Mouse (Mus musculus) hindbrain, embryonic 16.5 days (tissue): ENCODE data around the gene Gm21970. TPM values are rescaled to one million over a fixed set of nuclear protein-coding genes. Genes with fewer than 3 reads are reported as not detected.

Experiments used
- ATAC-seq: fragments of 200-750 bp; cut with Nextera tagmentation; 2 replicates; pipeline ENCODE4 v1.8.0; 2017; ENCODE audit warnings: moderate TSS enrichment, moderate library complexity
- H3K27ac ChIP-seq: fragments of 300-500 bp; sonication (generic); 2 replicates; pipeline ENCODE4 v1.5.1; 2014; ENCODE audit warnings: low read depth, mild to moderate bottlenecking, control low read depth, low read length, moderate library complexity
- H3K27me3 ChIP-seq: fragments of 300-500 bp; sonication (generic); replicated peaks from 2 replicates; pipeline ENCODE4 v1.6.1; 2014; ENCODE audit warnings: low read length; ENCODE audit not compliant: control insufficient read depth, insufficient read depth
- H3K36me3 ChIP-seq: fragments of 300-500 bp; sonication (generic); 2 replicates; pipeline ENCODE4 v1.6.1; 2014; ENCODE audit warnings: mild to moderate bottlenecking, low read length, moderate library complexity, mixed read lengths; ENCODE audit not compliant: control insufficient read depth, insufficient read depth
- H3K4me1 ChIP-seq: fragments of 300-500 bp; sonication (generic); 2 replicates; pipeline ENCODE4 v1.6.1; 2014; ENCODE audit warnings: low read depth, low read length; ENCODE audit not compliant: control insufficient read depth, insufficient read depth
- H3K4me2 ChIP-seq: fragments of 300-500 bp; sonication (generic); 2 replicates; pipeline ENCODE4 v1.6.1; 2014; ENCODE audit warnings: mild to moderate bottlenecking, low read length, control low read depth, moderate library complexity
- H3K4me3 ChIP-seq: fragments of 300-500 bp; sonication (generic); 2 replicates; pipeline ENCODE4 v1.5.1; 2014; ENCODE audit warnings: mild to moderate bottlenecking, low read length, control low read depth, moderate library complexity
- H3K9ac ChIP-seq: fragments of 300-500 bp; sonication (generic); 2 replicates; pipeline ENCODE4 v1.6.1; 2014; ENCODE audit warnings: low read depth, mild to moderate bottlenecking, control low read depth, low read length, moderate library complexity
- H3K9me3 ChIP-seq: fragments of 300-500 bp; sonication (generic); 2 replicates; pipeline ENCODE4 v1.6.1; 2014; ENCODE audit warnings: mild to moderate bottlenecking, low read length, moderate library complexity; ENCODE audit not compliant: control insufficient read depth
- WGBS: fragments of 180-500 bp; shearing (Covaris S2); extraction: QIAGEN DNeasy Blood & Tissue Kit; methylation state at CpG from one replicate; pipeline ENCODE4 v1.1.7; 2014; 5-methylcytosine and 5-hydroxymethylcytosine counted together
- polyA plus RNA-seq: library from polyadenylated mRNA; unstranded; fragments of >200 nt; fragmentation: Nextera tagmentation; extraction: Ambion mirVana; gene quantifications from 2 replicates; pipeline ENCODE4 v1.2.1, GENCODE M21; 2015

Gene Gm21970
- polyA plus RNA-seq, 1 experiment from 2014 or later = not detected

GRCm38 (mm10) chr16:91394826-91395410, 3.4 kb downstream of the Gm21970 start:
- Histone ChIP-seq H3K9me3 (no peaks in the 10 kb centered on the region), H3K36me3 (peaks cover 20% of the 10 kb centered on the region), H3K4me1 (no peaks in the 10 kb centered on the region), H3K27me3 (no peaks in the 10 kb centered on the region), H3K27ac (no peak overlapping the region), H3K9ac (no peak overlapping the region), H3K4me3 (no peak overlapping the region), H3K4me2 (no peak overlapping the region)
- 69% methylated on average over 4 of the region's 4 CpGs for WGBS
- ATAC-seq = no peak

GRCm38 (mm10) chr16:91395633-91396392, 4.3 kb downstream of the Gm21970 start:
- H3K27me3 ChIP-seq = no peaks in the 10 kb centered on the region
- H3K4me1 ChIP-seq = no peaks in the 10 kb centered on the region
- no peak overlapping the region for H3K4me3 ChIP-seq
- H3K9ac ChIP-seq = no peak overlapping the region
- no peaks in the 10 kb centered on the region for H3K9me3 ChIP-seq
- ATAC-seq = no peak
- WGBS = 72% methylated on average over 8 of the region's 8 CpGs
- H3K4me2 ChIP-seq = no peak overlapping the region
- H3K27ac ChIP-seq = no peak overlapping the region
- peaks cover 20% of the 10 kb centered on the region for H3K36me3 ChIP-seq

GRCm38 (mm10) chr16:91396844-91397537, 5.5 kb downstream of the Gm21970 start:
- H3K27ac ChIP-seq = no peak overlapping the region
- no peak overlapping the region for H3K4me2 ChIP-seq
- no peak overlapping the region for H3K4me3 ChIP-seq
- H3K27me3 ChIP-seq = no peaks in the 10 kb centered on the region
- H3K9me3 ChIP-seq = no peaks in the 10 kb centered on the region
- H3K36me3 ChIP-seq = peaks cover 17% of the 10 kb centered on the region
- H3K4me1 ChIP-seq = no peaks in the 10 kb centered on the region
- H3K9ac ChIP-seq = no peak overlapping the region
- WGBS = 78% methylated on average over 10 of the region's 10 CpGs
- ATAC-seq = no peak

- Histone ChIP-seq H3K36me3 (peaks cover 10% of the 10 kb centered on the region), H3K9ac (no peak overlapping the region)
- 89% methylated on average over 12 of the region's 12 CpGs for WGBS
Measured at GRCm38 (mm10) chr16:91398030-91398429, 6.5 kb downstream of the Gm21970 start.

GRCm38 (mm10) chr16:91398944-91399343, 7.4 kb downstream of the Gm21970 start:
- ATAC-seq = no peak
- peaks cover 13% of the 10 kb centered on the region for H3K36me3 ChIP-seq
- H3K9ac ChIP-seq = no peak overlapping the region
- no peak overlapping the region for H3K27ac ChIP-seq
- H3K4me2 ChIP-seq = no peak overlapping the region
- H3K4me1 ChIP-seq = no peaks in the 10 kb centered on the region
- H3K4me3 ChIP-seq = no peak overlapping the region
- WGBS = 93% methylated on average over 7 of the region's 7 CpGs
- H3K27me3 ChIP-seq = no peaks in the 10 kb centered on the region
- no peaks in the 10 kb centered on the region for H3K9me3 ChIP-seq

More at GRCm38 (mm10) chr16:91398030-91398429, 6.5 kb downstream of the Gm21970 start:
- H3K27me3 ChIP-seq = no peaks in the 10 kb centered on the region
- no peaks in the 10 kb centered on the region for H3K9me3 ChIP-seq
- no peaks in the 10 kb centered on the region for H3K4me1 ChIP-seq
- ATAC-seq = no peak
- no peak overlapping the region for H3K27ac ChIP-seq
- no peak overlapping the region for H3K4me3 ChIP-seq
- no peak overlapping the region for H3K4me2 ChIP-seq

GRCm38 (mm10) chr16:91401569-91402165, 10.1 kb downstream of the Gm21970 start:
- Histone ChIP-seq H3K36me3 (peaks cover 6% of the 10 kb centered on the region; the same call in 1 of the 2 replicates), H3K4me3 (no peak overlapping the region), H3K27me3 (no peaks in the 10 kb centered on the region), H3K9ac (no peak overlapping the region), H3K4me1 (peaks cover 5% of the 10 kb centered on the region), H3K9me3 (no peaks in the 10 kb centered on the region), H3K27ac (no peak overlapping the region), H3K4me2 (no peak overlapping the region)
- 84% methylated on average over 6 of the region's 6 CpGs for WGBS
- ATAC-seq = no peak

- Histone ChIP-seq H3K9me3 (no peaks in the 10 kb centered on the region), H3K4me1 (peaks cover 8% of the 10 kb centered on the region), H3K9ac (no peak overlapping the region), H3K4me3 (no peak overlapping the region), H3K4me2 (no peak overlapping the region), H3K27ac (no peak overlapping the region), H3K36me3 (peaks cover 6% of the 10 kb centered on the region; the same call in 1 of the 2 replicates), H3K27me3 (no peaks in the 10 kb centered on the region)
- 78% methylated on average over 9 of the region's 9 CpGs for WGBS
- ATAC-seq = no peak
Measured at GRCm38 (mm10) chr16:91403784-91404183, 12.3 kb downstream of the Gm21970 start.

- ATAC-seq = no peak
- H3K36me3 ChIP-seq = peaks cover 6% of the 10 kb centered on the region; the same call in 1 of the 2 replicates
- no peak overlapping the region for H3K9ac ChIP-seq
- 91% methylated on average over 8 of the region's 8 CpGs for WGBS
- H3K4me1 ChIP-seq = peaks cover 8% of the 10 kb centered on the region
- no peaks in the 10 kb centered on the region for H3K27me3 ChIP-seq
- no peak overlapping the region for H3K4me2 ChIP-seq
- H3K27ac ChIP-seq = no peak overlapping the region
- no peak overlapping the region for H3K4me3 ChIP-seq
- H3K9me3 ChIP-seq = no peaks in the 10 kb centered on the region
Measured at GRCm38 (mm10) chr16:91404187-91404586, 12.7 kb downstream of the Gm21970 start.
